Mouse (Mus musculus): ENCODE data around the gene Lrfn4. TPM values are rescaled to one million over a fixed set of nuclear protein-coding genes. Genes with fewer than 3 reads are reported as not detected.

The Lrfn4 gene
- polyA plus RNA-seq, 1 experiment from 2014 or later, result 10.0 TPM

- no peak for ATAC-seq (ENCODE audit: insufficient read depth)
- H3K4me2 ChIP-seq, result no peak overlapping the region
These were observed 36.2 kb downstream of the Lrfn4 start for GRCm38 (mm10) chr19:4579296-4579695.

GRCm38 (mm10) chr19:4578799-4579198 is 36.7 kb downstream of the Lrfn4 start:
- H3K9ac ChIP-seq, result no peak overlapping the region
- no peaks in the 10 kb centered on the region for H3K36me3 ChIP-seq (ENCODE audit: insufficient read depth)
- H3K9me3 ChIP-seq (ENCODE audit: low read depth, low read length), result no peaks in the 10 kb centered on the region
- H3K27ac ChIP-seq (ENCODE audit: low read depth), result no peak overlapping the region
- no peak overlapping the region for H3K4me3 ChIP-seq (ENCODE audit: low read depth, low read length)
- ATAC-seq (ENCODE audit: insufficient read depth), result no peak
- no peak for TF ChIP-seq CTCF (IDR thresholded peaks at IDR 0.05; ENCODE audit: low read depth)
- H3K27me3 ChIP-seq (ENCODE audit: insufficient read depth, low read length), result no peaks in the 10 kb centered on the region
- no peaks in the 10 kb centered on the region for H3K4me1 ChIP-seq (ENCODE audit: insufficient read depth)
- peak; percentile 50 for DNase-seq
- H3K4me2 ChIP-seq, result no peak overlapping the region
- WGBS, result 30% methylated on average over 2 of the region's 2 CpGs

More at GRCm38 (mm10) chr19:4579296-4579695, 36.2 kb downstream of the Lrfn4 start:
- no peak overlapping the region for H3K27ac ChIP-seq (ENCODE audit: low read depth)
- DNase-seq, result no peak
- no peaks in the 10 kb centered on the region for H3K4me1 ChIP-seq (ENCODE audit: insufficient read depth)
- TF ChIP-seq CTCF (IDR thresholded peaks at IDR 0.05; ENCODE audit: low read depth), result no peak
- 55% methylated on average over 5 of the region's 5 CpGs for WGBS
- H3K4me3 ChIP-seq (ENCODE audit: low read depth, low read length), result no peak overlapping the region
- no peaks in the 10 kb centered on the region for H3K27me3 ChIP-seq (ENCODE audit: insufficient read depth, low read length)
- no peak overlapping the region for H3K9ac ChIP-seq
- H3K9me3 ChIP-seq (ENCODE audit: low read depth, low read length), result no peaks in the 10 kb centered on the region
- H3K36me3 ChIP-seq (ENCODE audit: insufficient read depth), result no peaks in the 10 kb centered on the region

- Histone ChIP-seq H3K27me3 (ENCODE audit: insufficient read depth, low read length) (no peaks in the 10 kb centered on the region), H3K9me3 (ENCODE audit: low read depth, low read length) (no peaks in the 10 kb centered on the region), H3K27ac (ENCODE audit: low read depth) (no peak overlapping the region), H3K36me3 (ENCODE audit: insufficient read depth) (no peaks in the 10 kb centered on the region), H3K4me3 (ENCODE audit: low read depth, low read length) (no peak overlapping the region), H3K4me1 (ENCODE audit: insufficient read depth) (0 out of 2 replicates have a peak, but pooled peaks cover 4% of the 10 kb centered on the region), H3K9ac (no peak overlapping the region), H3K4me2 (no peak overlapping the region)
- WGBS, result 88% methylated on average over 1 of the region's 1 CpGs
- no peak for ATAC-seq (ENCODE audit: insufficient read depth)
- TF ChIP-seq CTCF (IDR thresholded peaks at IDR 0.05; ENCODE audit: low read depth), result peak; percentile 35; the same call in 1 of the 2 replicates
- no peak for DNase-seq
These were observed 42.2 kb downstream of the Lrfn4 start for GRCm38 (mm10) chr19:4573241-4573640.

GRCm38 (mm10) chr19:4572467-4572866 is 43.0 kb downstream of the Lrfn4 start:
- no peaks in the 10 kb centered on the region for H3K9me3 ChIP-seq (ENCODE audit: low read depth, low read length)
- no peaks in the 10 kb centered on the region for H3K27me3 ChIP-seq (ENCODE audit: insufficient read depth, low read length)
- H3K27ac ChIP-seq (ENCODE audit: low read depth), result no peak overlapping the region
- H3K36me3 ChIP-seq (ENCODE audit: insufficient read depth), result no peaks in the 10 kb centered on the region
- H3K4me1 ChIP-seq (ENCODE audit: insufficient read depth), result 0 out of 2 replicates have a peak, but pooled peaks cover 4% of the 10 kb centered on the region
- WGBS, result 69% methylated on average over 8 of the region's 8 CpGs
- no peak for TF ChIP-seq CTCF (IDR thresholded peaks at IDR 0.05; ENCODE audit: low read depth)
- no peak overlapping the region for H3K4me3 ChIP-seq (ENCODE audit: low read depth, low read length)
- H3K9ac ChIP-seq, result no peak overlapping the region
- DNase-seq (no peak), ATAC-seq (ENCODE audit: insufficient read depth) (no peak)
- H3K4me2 ChIP-seq, result no peak overlapping the region

GRCm38 (mm10) chr19:4572061-4572460 is 43.4 kb downstream of the Lrfn4 start:
- Histone ChIP-seq H3K4me3 (ENCODE audit: low read depth, low read length) (no peak overlapping the region), H3K9ac (no peak overlapping the region), H3K27ac (ENCODE audit: low read depth) (no peak overlapping the region), H3K9me3 (ENCODE audit: low read depth, low read length) (no peaks in the 10 kb centered on the region), H3K4me1 (ENCODE audit: insufficient read depth) (0 out of 2 replicates have a peak, but pooled peaks cover 4% of the 10 kb centered on the region), H3K36me3 (ENCODE audit: insufficient read depth) (no peaks in the 10 kb centered on the region), H3K27me3 (ENCODE audit: insufficient read depth, low read length) (no peaks in the 10 kb centered on the region), H3K4me2 (no peak overlapping the region)
- WGBS, result 74% methylated on average over 4 of the region's 4 CpGs
- DNase-seq (no peak), ATAC-seq (ENCODE audit: insufficient read depth) (no peak)
- TF ChIP-seq CTCF (IDR thresholded peaks at IDR 0.05; ENCODE audit: low read depth), result no peak

- no peak for TF ChIP-seq CTCF (IDR thresholded peaks at IDR 0.05; ENCODE audit: low read depth)
- no peak overlapping the region for H3K4me3 ChIP-seq (ENCODE audit: low read depth, low read length)
- DNase-seq, result no peak
- H3K36me3 ChIP-seq (ENCODE audit: insufficient read depth), result no peaks in the 10 kb centered on the region
- WGBS, result 93% methylated on average over 1 of the region's 1 CpGs
- no peak overlapping the region for H3K4me2 ChIP-seq
- 0 out of 2 replicates have a peak, but pooled peaks cover 4% of the 10 kb centered on the region for H3K4me1 ChIP-seq (ENCODE audit: insufficient read depth)
- H3K9ac ChIP-seq, result no peak overlapping the region
- no peaks in the 10 kb centered on the region for H3K9me3 ChIP-seq (ENCODE audit: low read depth, low read length)
- H3K27ac ChIP-seq (ENCODE audit: low read depth), result no peak overlapping the region
- no peaks in the 10 kb centered on the region for H3K27me3 ChIP-seq (ENCODE audit: insufficient read depth, low read length)
- no peak for ATAC-seq (ENCODE audit: insufficient read depth)
These were observed 43.8 kb downstream of the Lrfn4 start for GRCm38 (mm10) chr19:4571658-4572057.

- Histone ChIP-seq H3K36me3 (ENCODE audit: insufficient read depth) (no peaks in the 10 kb centered on the region), H3K9ac (no peak overlapping the region), H3K27ac (ENCODE audit: low read depth) (no peak overlapping the region), H3K4me2 (no peak overlapping the region), H3K4me1 (ENCODE audit: insufficient read depth) (0 out of 2 replicates have a peak, but pooled peaks cover 4% of the 10 kb centered on the region), H3K9me3 (ENCODE audit: low read depth, low read length) (no peaks in the 10 kb centered on the region), H3K27me3 (ENCODE audit: insufficient read depth, low read length) (no peaks in the 10 kb centered on the region), H3K4me3 (ENCODE audit: low read depth, low read length) (no peak overlapping the region)
- 85% methylated on average over 6 of the region's 6 CpGs for WGBS
- TF ChIP-seq CTCF (IDR thresholded peaks at IDR 0.05; ENCODE audit: low read depth), result no peak
- DNase-seq (no peak), ATAC-seq (ENCODE audit: insufficient read depth) (no peak)
These were observed 44.7 kb downstream of the Lrfn4 start for GRCm38 (mm10) chr19:4570815-4571214.

GRCm38 (mm10) chr19:4570237-4570613 is 45.2 kb downstream of the Lrfn4 start:
- Histone ChIP-seq H3K27ac (ENCODE audit: low read depth) (no peak overlapping the region), H3K9ac (no peak overlapping the region), H3K4me3 (ENCODE audit: low read depth, low read length) (no peak overlapping the region), H3K9me3 (ENCODE audit: low read depth, low read length) (no peaks in the 10 kb centered on the region), H3K27me3 (ENCODE audit: insufficient read depth, low read length) (no peaks in the 10 kb centered on the region), H3K36me3 (ENCODE audit: insufficient read depth) (no peaks in the 10 kb centered on the region), H3K4me1 (ENCODE audit: insufficient read depth) (0 out of 2 replicates have a peak, but pooled peaks cover 4% of the 10 kb centered on the region), H3K4me2 (no peak overlapping the region)
- ATAC-seq (ENCODE audit: insufficient read depth) (no peak), DNase-seq (no peak)
- TF ChIP-seq CTCF (IDR thresholded peaks at IDR 0.05; ENCODE audit: low read depth), result no peak
- WGBS, result 79% methylated on average over 11 of the region's 11 CpGs

Measured in lung, embryonic 14.5 days (tissue).